Mouse (Mus musculus): ENCODE measurements at regions not wholly inside any gene's neighbourhood (a gene's known extent, or its start where the extent isn't known, plus 50 kb on each side); places are given as distances from the start of the nearest gene placed in this dataset.

- DNase-seq (ENCODE audit: low spot score in 2 of 2), result no peak
Measured at GRCm38 (mm10) chr16:74464835-74465234, 53.2 kb upstream of the Robo2 start.

DNA sequence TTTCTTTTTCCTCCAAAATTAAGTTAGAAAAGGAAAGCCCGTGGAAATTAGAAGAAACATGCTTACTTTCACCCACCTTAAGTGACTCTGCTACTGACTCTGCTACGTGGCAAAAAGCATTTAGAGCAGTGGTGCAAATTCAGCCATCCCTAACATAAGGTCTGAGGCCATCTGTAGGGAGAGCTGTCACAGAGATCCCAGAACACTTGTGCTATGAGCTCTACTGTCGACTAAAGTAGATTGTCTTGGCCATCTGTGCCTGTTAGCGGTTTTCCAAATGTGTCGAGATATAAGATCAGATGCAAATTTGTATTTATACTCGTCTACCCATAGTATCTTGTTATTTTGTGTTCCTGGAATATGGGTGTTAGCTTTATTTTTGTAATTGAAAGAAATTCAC is 52.7 kb upstream of the Robo2 start:
- DNase-seq (ENCODE audit: low spot score in 2 of 2), result no peak

GRCm38 (mm10) chr16:74462436-74462835 is 50.8 kb upstream of the Robo2 start:
- DNase-seq (ENCODE audit: low spot score in 2 of 2), result no peak
